Mouse (Mus musculus): ENCODE data around the gene Naa35. TPM values are rescaled to one million over a fixed set of nuclear protein-coding genes. Genes with fewer than 3 reads are reported as not detected.
A peak's percentile ranks its signal among the peaks of the same experiment; 100 is the strongest.

Gene Naa35
- polyA plus RNA-seq, 1 experiment from 2014 or later: 80.8 TPM

- Histone ChIP-seq H3K36me3 (peaks cover 74% of the 10 kb centered on the region), H3K9ac (no peak overlapping the region), H3K9me3 (replicated peaks) (no peaks in the 10 kb centered on the region), H3K4me2 (no peak overlapping the region), H3K27ac (ENCODE audit: poor library complexity, severe bottlenecking) (peak overlapping the region; percentile 78), H3K4me3 (no peak overlapping the region), H3K27me3 (replicated peaks) (no peaks in the 10 kb centered on the region), H3K4me1 (replicated peaks) (peaks cover 6% of the 10 kb centered on the region; the same call in 1 of the 2 replicates)
- ATAC-seq (ENCODE audit: insufficient number of reproducible peaks, low FRiP score): no peak
- 67% methylated on average over 2 of the region's 2 CpGs for WGBS
Measured at GRCm38 (mm10) chr13:59610437-59610836, 25.4 kb downstream of the Naa35 start.

- no peaks in the 10 kb centered on the region for H3K27me3 ChIP-seq (replicated peaks)
- no peaks in the 10 kb centered on the region for H3K9me3 ChIP-seq (replicated peaks)
- no peak overlapping the region for H3K27ac ChIP-seq (ENCODE audit: poor library complexity, severe bottlenecking)
- H3K4me2 ChIP-seq: no peak overlapping the region
- WGBS: 53% methylated on average over 4 of the region's 4 CpGs
- peaks cover 6% of the 10 kb centered on the region; the same call in 1 of the 2 replicates for H3K4me1 ChIP-seq (replicated peaks)
- no peak overlapping the region for H3K9ac ChIP-seq
- peaks cover 67% of the 10 kb centered on the region for H3K36me3 ChIP-seq
- no peak overlapping the region for H3K4me3 ChIP-seq
- no peak for ATAC-seq (ENCODE audit: insufficient number of reproducible peaks, low FRiP score)
Measured at GRCm38 (mm10) chr13:59613868-59614267, 28.8 kb downstream of the Naa35 start.

- 90% methylated on average over 4 of the region's 4 CpGs for WGBS
- H3K36me3 ChIP-seq: peaks cover 64% of the 10 kb centered on the region
- H3K27me3 ChIP-seq (replicated peaks): no peaks in the 10 kb centered on the region
- no peak overlapping the region for H3K27ac ChIP-seq (ENCODE audit: poor library complexity, severe bottlenecking)
- H3K4me2 ChIP-seq: no peak overlapping the region
- no peak for ATAC-seq (ENCODE audit: insufficient number of reproducible peaks, low FRiP score)
- no peak overlapping the region for H3K4me3 ChIP-seq
- H3K9me3 ChIP-seq (replicated peaks): no peaks in the 10 kb centered on the region
- no peak overlapping the region for H3K9ac ChIP-seq
- peaks cover 6% of the 10 kb centered on the region; the same call in 1 of the 2 replicates for H3K4me1 ChIP-seq (replicated peaks)
Measured at GRCm38 (mm10) chr13:59615152-59615551, 30.1 kb downstream of the Naa35 start.

- no peak overlapping the region for H3K4me2 ChIP-seq
- no peak for ATAC-seq (ENCODE audit: insufficient number of reproducible peaks, low FRiP score)
- 84% methylated on average over 4 of the region's 4 CpGs for WGBS
- H3K27ac ChIP-seq (ENCODE audit: poor library complexity, severe bottlenecking): no peak overlapping the region
- H3K4me3 ChIP-seq: no peak overlapping the region
- no peak overlapping the region for H3K9ac ChIP-seq
- peaks cover 64% of the 10 kb centered on the region for H3K36me3 ChIP-seq
- H3K9me3 ChIP-seq (replicated peaks): no peaks in the 10 kb centered on the region
- H3K4me1 ChIP-seq (replicated peaks): peaks cover 3% of the 10 kb centered on the region; the same call in 1 of the 2 replicates
- no peaks in the 10 kb centered on the region for H3K27me3 ChIP-seq (replicated peaks)
Measured at GRCm38 (mm10) chr13:59615554-59615953, 30.5 kb downstream of the Naa35 start.

- WGBS: 59% methylated on average over 6 of the region's 6 CpGs
- H3K9me3 ChIP-seq (replicated peaks): no peaks in the 10 kb centered on the region
- no peak overlapping the region for H3K27ac ChIP-seq (ENCODE audit: poor library complexity, severe bottlenecking)
- H3K4me3 ChIP-seq: no peak overlapping the region
- no peak overlapping the region for H3K4me2 ChIP-seq
- no peak overlapping the region for H3K9ac ChIP-seq
- no peaks in the 10 kb centered on the region for H3K27me3 ChIP-seq (replicated peaks)
- H3K4me1 ChIP-seq (replicated peaks): no peaks in the 10 kb centered on the region
- ATAC-seq (ENCODE audit: insufficient number of reproducible peaks, low FRiP score): 0 out of 2 replicates have a peak, but pooled peaks have one; percentile 39
- H3K36me3 ChIP-seq: peaks cover 66% of the 10 kb centered on the region
Measured at GRCm38 (mm10) chr13:59618463-59618862, 33.4 kb downstream of the Naa35 start.

- Histone ChIP-seq H3K9ac (no peak overlapping the region), H3K27me3 (replicated peaks) (no peaks in the 10 kb centered on the region), H3K4me3 (no peak overlapping the region), H3K27ac (ENCODE audit: poor library complexity, severe bottlenecking) (no peak overlapping the region), H3K36me3 (peaks cover 60% of the 10 kb centered on the region), H3K4me2 (no peak overlapping the region), H3K9me3 (replicated peaks) (no peaks in the 10 kb centered on the region), H3K4me1 (replicated peaks) (peaks cover 18% of the 10 kb centered on the region)
- ATAC-seq (ENCODE audit: insufficient number of reproducible peaks, low FRiP score): no peak
- 83% methylated on average over 7 of the region's 7 CpGs for WGBS
Measured at GRCm38 (mm10) chr13:59621643-59622489, 36.8 kb downstream of the Naa35 start.

GRCm38 (mm10) chr13:59624389-59624788 is 39.3 kb downstream of the Naa35 start:
- Histone ChIP-seq H3K27ac (ENCODE audit: poor library complexity, severe bottlenecking) (peak overlapping the region; percentile 75), H3K36me3 (peaks cover 60% of the 10 kb centered on the region)

GRCm38 (mm10) chr13:59624903-59625302 is 39.8 kb downstream of the Naa35 start:
- H3K27ac ChIP-seq (ENCODE audit: poor library complexity, severe bottlenecking): peak overlapping the region; percentile 81
- no peaks in the 10 kb centered on the region for H3K27me3 ChIP-seq (replicated peaks)
- WGBS: 33% methylated on average over 5 of the region's 5 CpGs
- H3K9me3 ChIP-seq (replicated peaks): no peaks in the 10 kb centered on the region
- no peak overlapping the region for H3K4me3 ChIP-seq
- no peak overlapping the region for H3K9ac ChIP-seq
- ATAC-seq (ENCODE audit: insufficient number of reproducible peaks, low FRiP score): peak; percentile 73
- no peak overlapping the region for H3K4me2 ChIP-seq
- H3K36me3 ChIP-seq: peaks cover 63% of the 10 kb centered on the region
- H3K4me1 ChIP-seq (replicated peaks): peaks cover 18% of the 10 kb centered on the region

More at GRCm38 (mm10) chr13:59624389-59624788, 39.3 kb downstream of the Naa35 start:
- no peaks in the 10 kb centered on the region for H3K27me3 ChIP-seq (replicated peaks)
- H3K4me1 ChIP-seq (replicated peaks): peaks cover 18% of the 10 kb centered on the region
- H3K4me3 ChIP-seq: no peak overlapping the region
- H3K4me2 ChIP-seq: no peak overlapping the region
- ATAC-seq (ENCODE audit: insufficient number of reproducible peaks, low FRiP score): no peak
- H3K9me3 ChIP-seq (replicated peaks): no peaks in the 10 kb centered on the region
- WGBS: 43% methylated on average over 3 of the region's 3 CpGs
- no peak overlapping the region for H3K9ac ChIP-seq

GRCm38 (mm10) chr13:59626739-59627138 is 41.7 kb downstream of the Naa35 start:
- ATAC-seq (ENCODE audit: insufficient number of reproducible peaks, low FRiP score): no peak
- peak overlapping the region; percentile 60; the same call in 1 of the 2 replicates for H3K27ac ChIP-seq (ENCODE audit: poor library complexity, severe bottlenecking)

GRCm38 (mm10) chr13:59634637-59635036 is 49.6 kb downstream of the Naa35 start:
- Histone ChIP-seq H3K27ac (ENCODE audit: poor library complexity, severe bottlenecking) (no peak overlapping the region), H3K4me2 (no peak overlapping the region), H3K36me3 (peaks cover 86% of the 10 kb centered on the region), H3K4me1 (replicated peaks) (peaks cover 9% of the 10 kb centered on the region), H3K27me3 (replicated peaks) (no peaks in the 10 kb centered on the region), H3K9me3 (replicated peaks) (no peaks in the 10 kb centered on the region), H3K4me3 (no peak overlapping the region), H3K9ac (no peak overlapping the region)
- 69% methylated on average over 5 of the region's 5 CpGs for WGBS
- ATAC-seq (ENCODE audit: insufficient number of reproducible peaks, low FRiP score): no peak

More at GRCm38 (mm10) chr13:59626739-59627138, 41.7 kb downstream of the Naa35 start:
- Histone ChIP-seq H3K9me3 (replicated peaks) (no peaks in the 10 kb centered on the region), H3K36me3 (peaks cover 65% of the 10 kb centered on the region), H3K9ac (no peak overlapping the region), H3K27me3 (replicated peaks) (no peaks in the 10 kb centered on the region), H3K4me1 (replicated peaks) (peaks cover 18% of the 10 kb centered on the region), H3K4me2 (no peak overlapping the region), H3K4me3 (no peak overlapping the region)
- 72% methylated on average over 7 of the region's 7 CpGs for WGBS

- H3K4me1 ChIP-seq (replicated peaks): peaks cover 27% of the 10 kb centered on the region
- WGBS: 92% methylated on average over 7 of the region's 7 CpGs
- H3K36me3 ChIP-seq: peaks cover 62% of the 10 kb centered on the region
- no peaks in the 10 kb centered on the region for H3K9me3 ChIP-seq (replicated peaks)
- H3K27me3 ChIP-seq (replicated peaks): no peaks in the 10 kb centered on the region
- no peak overlapping the region for H3K27ac ChIP-seq (ENCODE audit: poor library complexity, severe bottlenecking)
- H3K4me2 ChIP-seq: no peak overlapping the region
- ATAC-seq (ENCODE audit: insufficient number of reproducible peaks, low FRiP score): no peak
- H3K9ac ChIP-seq: no peak overlapping the region
- H3K4me3 ChIP-seq: no peak overlapping the region
Measured at GRCm38 (mm10) chr13:59637800-59638199, 52.7 kb downstream of the Naa35 start.

Measured in heart, embryonic 12.5 days (tissue).